Mouse (Mus musculus) naive thymus-derived CD4-positive, alpha-beta T cell, adult 2 months (primary cell): ENCODE measurements around the gene Agrp.

Experiments used
- DNase-seq: peaks from one replicate; pipeline ENCODE4 v3.0.0-alpha.2; 2011; ENCODE audit warnings: low read depth

The Agrp gene

GRCm38 (mm10) chr8:105518436-105519313, 118.5 kb downstream of the Agrp start, which contains the start of gene Hsd11b2:
TSS of gene Hsd11b2 (plus strand) at chr8:105518755.
- DNase-seq: peak; percentile 70

- no peak for DNase-seq
Observed at GRCm38 (mm10) chr8:105517346-105517745, 119.8 kb downstream of the Agrp start.
